Mouse (Mus musculus): ENCODE data around the gene Cdhr3. TPM values are rescaled to one million over a fixed set of nuclear protein-coding genes. Genes with fewer than 3 reads are reported as not detected.
A peak's percentile ranks its signal among the peaks of the same experiment; 100 is the strongest.
"Not testable (repeated sequence)": the region's sequence is repeated elsewhere in the genome, so short reads cannot be mapped to it uniquely, and the experiment has no call there.

The Cdhr3 gene
- polyA plus RNA-seq, 1 experiment from 2014 or later: 0.20 TPM

DNA sequence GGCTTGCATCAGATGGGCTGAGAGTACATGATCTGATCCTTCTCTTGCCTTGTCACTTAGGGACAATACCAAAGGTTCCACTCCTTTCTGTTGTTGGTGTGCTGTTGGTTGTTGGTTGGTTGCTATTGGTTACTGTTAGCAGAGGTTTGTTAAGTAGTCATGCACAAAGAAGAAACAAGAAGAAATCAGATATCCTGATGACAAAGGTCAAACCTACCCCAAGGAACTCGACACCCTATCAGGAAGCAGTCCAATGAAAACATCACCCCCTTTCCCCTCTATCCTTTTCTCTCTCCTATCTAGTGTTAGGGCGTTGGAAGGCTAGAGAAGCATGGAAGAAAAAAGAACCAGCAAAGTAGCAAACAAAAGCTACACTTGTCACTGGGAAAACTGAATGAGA, 23.7 kb downstream of the Cdhr3 start:
- no peak overlapping the region for H3K27ac ChIP-seq (replicated peaks)
- WGBS: 84% methylated on average over 2 of the region's 2 CpGs
- H3K4me3 ChIP-seq: no peak overlapping the region
- no peaks in the 10 kb centered on the region for H3K36me3 ChIP-seq
- H3K27me3 ChIP-seq: no peaks in the 10 kb centered on the region
- no peak overlapping the region for H3K4me2 ChIP-seq (replicated peaks)
- peaks cover 25% of the 10 kb centered on the region for H3K4me1 ChIP-seq
- ATAC-seq (replicated peaks): no peak
- no peak overlapping the region for H3K9ac ChIP-seq (replicated peaks)
- H3K9me3 ChIP-seq: no peaks in the 10 kb centered on the region

DNA sequence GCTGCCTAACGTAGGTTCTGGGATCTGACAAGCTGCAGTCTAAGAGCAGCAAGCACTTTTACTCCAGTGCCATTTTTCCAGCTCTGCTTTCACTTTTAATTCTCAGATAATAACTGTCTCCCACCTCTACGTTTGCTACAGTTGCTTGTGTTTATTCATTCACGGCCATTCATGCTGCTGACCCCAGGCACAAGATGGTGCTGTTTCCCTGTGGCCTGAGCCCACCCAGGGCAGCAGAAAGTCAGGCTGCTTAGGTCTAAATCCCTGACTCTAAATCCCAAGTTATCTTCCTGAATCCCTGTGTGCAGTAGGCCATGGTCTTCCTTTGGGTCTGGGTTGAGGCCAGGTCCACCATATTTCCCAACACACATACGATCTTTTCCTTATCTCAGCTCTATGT, 26.3 kb downstream of the Cdhr3 start:
- no peak overlapping the region for H3K4me2 ChIP-seq (replicated peaks)
- no peak overlapping the region for H3K4me3 ChIP-seq
- H3K4me1 ChIP-seq: peaks cover 9% of the 10 kb centered on the region
- H3K36me3 ChIP-seq: no peaks in the 10 kb centered on the region
- no peaks in the 10 kb centered on the region for H3K9me3 ChIP-seq
- no peak overlapping the region for H3K9ac ChIP-seq (replicated peaks)
- ATAC-seq (replicated peaks): no peak
- H3K27ac ChIP-seq (replicated peaks): no peak overlapping the region
- WGBS: 70% methylated on average over 4 of the region's 4 CpGs
- no peaks in the 10 kb centered on the region for H3K27me3 ChIP-seq

DNA sequence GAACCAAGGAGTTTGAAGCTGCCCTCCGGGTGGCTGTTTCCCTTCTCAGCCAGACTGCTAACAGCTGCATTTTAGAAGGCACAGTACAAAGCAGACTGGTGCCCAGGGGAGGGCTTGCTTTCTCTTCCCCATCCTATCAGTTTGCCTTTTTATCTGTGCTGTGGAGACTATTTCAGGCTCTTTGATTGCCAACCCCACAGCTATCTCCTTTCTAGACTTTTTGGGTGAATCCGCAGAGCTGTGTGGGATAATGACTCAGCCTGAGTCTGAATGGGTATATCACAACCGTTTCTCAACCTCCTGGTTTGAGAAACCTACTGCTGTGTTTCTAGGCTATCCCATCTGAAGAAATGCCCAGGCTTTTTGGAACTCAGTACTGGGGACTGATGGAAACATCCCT, 27.5 kb downstream of the Cdhr3 start:
- no peaks in the 10 kb centered on the region for H3K27me3 ChIP-seq
- no peaks in the 10 kb centered on the region for H3K9me3 ChIP-seq
- no peak overlapping the region for H3K4me3 ChIP-seq
- peaks cover 8% of the 10 kb centered on the region for H3K4me1 ChIP-seq
- no peak overlapping the region for H3K4me2 ChIP-seq (replicated peaks)
- 74% methylated on average over 3 of the region's 3 CpGs for WGBS
- H3K27ac ChIP-seq (replicated peaks): no peak overlapping the region
- H3K36me3 ChIP-seq: no peaks in the 10 kb centered on the region
- no peak overlapping the region for H3K9ac ChIP-seq (replicated peaks)
- ATAC-seq (replicated peaks): no peak

DNA sequence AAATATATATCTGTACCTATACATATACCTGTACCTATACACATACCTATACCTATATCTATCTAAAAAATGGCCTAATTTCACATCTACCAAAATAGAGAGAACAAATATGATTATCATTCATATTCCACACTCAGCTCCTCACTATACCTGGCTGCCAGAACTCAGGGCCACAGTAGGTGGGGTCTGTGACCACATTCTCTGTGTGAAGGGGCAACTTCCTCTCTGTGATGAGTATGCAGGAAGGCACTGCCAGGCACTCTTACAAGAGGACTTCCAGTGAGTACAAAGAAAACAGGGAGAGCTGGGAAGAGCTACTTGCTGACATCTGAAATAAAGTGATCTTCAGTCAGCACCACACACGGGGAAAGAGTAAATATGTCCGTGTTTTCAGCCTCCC, 28.4 kb downstream of the Cdhr3 start:
- H3K9me3 ChIP-seq: no peaks in the 10 kb centered on the region
- H3K9ac ChIP-seq (replicated peaks): no peak overlapping the region
- H3K36me3 ChIP-seq: no peaks in the 10 kb centered on the region
- H3K4me1 ChIP-seq: peaks cover 8% of the 10 kb centered on the region
- 73% methylated on average over 2 of the region's 2 CpGs for WGBS
- H3K4me2 ChIP-seq (replicated peaks): no peak overlapping the region
- H3K27me3 ChIP-seq: no peaks in the 10 kb centered on the region
- H3K4me3 ChIP-seq: no peak overlapping the region
- ATAC-seq (replicated peaks): no peak
- no peak overlapping the region for H3K27ac ChIP-seq (replicated peaks)

DNA sequence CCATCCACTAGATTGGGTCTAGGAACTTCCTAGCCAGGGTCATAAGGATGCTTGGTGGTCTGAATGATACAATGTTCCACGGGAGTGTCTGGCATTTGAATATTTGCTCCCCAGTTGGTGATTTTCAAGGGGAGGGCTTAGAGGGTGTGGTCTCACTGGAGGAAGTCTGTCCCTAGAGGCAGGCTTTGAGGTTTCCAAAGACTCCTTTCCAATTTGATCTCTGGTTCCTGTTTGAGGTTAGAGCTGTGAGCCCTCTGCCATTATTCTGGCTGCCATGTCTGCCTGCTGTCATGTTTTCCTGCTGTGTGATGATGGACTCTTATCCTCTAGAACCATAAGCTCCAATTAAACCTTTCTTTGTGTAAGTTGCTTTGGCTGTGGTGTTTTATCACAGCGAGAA, 29.4 kb downstream of the Cdhr3 start:
- WGBS: 70% methylated on average over 2 of the region's 2 CpGs
- H3K9ac ChIP-seq (replicated peaks): no peak overlapping the region
- no peak for ATAC-seq (replicated peaks)
- H3K9me3 ChIP-seq: no peaks in the 10 kb centered on the region
- peaks cover 8% of the 10 kb centered on the region for H3K4me1 ChIP-seq
- no peak overlapping the region for H3K4me2 ChIP-seq (replicated peaks)
- H3K4me3 ChIP-seq: no peak overlapping the region
- no peaks in the 10 kb centered on the region for H3K27me3 ChIP-seq
- no peaks in the 10 kb centered on the region for H3K36me3 ChIP-seq
- H3K27ac ChIP-seq (replicated peaks): no peak overlapping the region

DNA sequence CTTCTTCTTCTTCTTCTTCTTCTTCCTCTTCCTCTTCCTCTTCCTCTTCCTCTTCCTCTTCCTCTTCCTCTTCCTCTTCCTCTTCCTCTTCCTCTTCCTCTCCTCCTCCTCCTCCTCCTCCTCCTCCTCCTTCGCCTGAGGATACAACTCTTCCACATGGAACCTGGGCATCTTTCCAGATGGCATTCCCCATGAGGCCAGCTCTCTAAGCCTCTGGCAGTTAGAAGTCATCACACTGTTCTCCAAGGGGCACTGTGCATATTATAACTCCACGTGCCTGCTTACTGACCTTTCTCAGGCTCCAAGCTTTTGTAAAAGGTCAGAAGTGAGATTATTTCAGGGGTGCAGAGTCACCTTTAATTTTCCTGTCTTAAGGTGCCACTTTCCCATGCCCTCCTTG, 30.3 kb downstream of the Cdhr3 start:
- H3K9me3 ChIP-seq; H3K27me3 ChIP-seq; H3K36me3 ChIP-seq; H3K9ac ChIP-seq (replicated peaks); H3K27ac ChIP-seq (replicated peaks); H3K4me2 ChIP-seq (replicated peaks); ATAC-seq (replicated peaks); H3K4me3 ChIP-seq: not testable (repeated sequence)
- 38% methylated on average over 2 of the region's 2 CpGs for WGBS
- H3K4me1 ChIP-seq: peaks cover 13% of the 10 kb centered on the region

DNA sequence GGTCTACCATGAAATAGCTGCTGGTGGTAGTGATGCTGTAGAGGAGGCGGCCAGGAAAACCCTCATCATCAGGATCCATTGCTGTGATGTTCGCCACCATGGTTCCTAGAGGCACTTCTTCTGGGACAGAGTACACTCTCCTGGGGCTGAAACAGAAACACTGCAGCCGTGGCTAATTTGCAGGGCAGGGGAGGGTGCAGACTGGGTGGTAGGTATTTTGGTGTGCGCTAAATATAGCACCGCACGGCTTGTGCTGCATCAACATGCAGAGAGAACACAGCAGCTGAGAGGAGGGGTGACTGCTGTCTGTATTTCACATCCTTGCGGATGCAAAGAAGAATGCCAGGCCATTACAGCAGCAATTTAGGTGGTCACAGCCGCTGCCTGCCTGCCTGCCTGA, 31.0 kb downstream of the Cdhr3 start:
- Histone ChIP-seq H3K9ac (replicated peaks) (no peak overlapping the region), H3K36me3 (no peaks in the 10 kb centered on the region), H3K4me2 (replicated peaks) (no peak overlapping the region), H3K27ac (replicated peaks) (peak overlapping the region; percentile 75), H3K4me1 (peaks cover 20% of the 10 kb centered on the region), H3K4me3 (no peak overlapping the region), H3K9me3 (no peaks in the 10 kb centered on the region), H3K27me3 (no peaks in the 10 kb centered on the region)
- 24% methylated on average over 8 of the region's 8 CpGs for WGBS
- peak; percentile 65 for ATAC-seq (replicated peaks)

DNA sequence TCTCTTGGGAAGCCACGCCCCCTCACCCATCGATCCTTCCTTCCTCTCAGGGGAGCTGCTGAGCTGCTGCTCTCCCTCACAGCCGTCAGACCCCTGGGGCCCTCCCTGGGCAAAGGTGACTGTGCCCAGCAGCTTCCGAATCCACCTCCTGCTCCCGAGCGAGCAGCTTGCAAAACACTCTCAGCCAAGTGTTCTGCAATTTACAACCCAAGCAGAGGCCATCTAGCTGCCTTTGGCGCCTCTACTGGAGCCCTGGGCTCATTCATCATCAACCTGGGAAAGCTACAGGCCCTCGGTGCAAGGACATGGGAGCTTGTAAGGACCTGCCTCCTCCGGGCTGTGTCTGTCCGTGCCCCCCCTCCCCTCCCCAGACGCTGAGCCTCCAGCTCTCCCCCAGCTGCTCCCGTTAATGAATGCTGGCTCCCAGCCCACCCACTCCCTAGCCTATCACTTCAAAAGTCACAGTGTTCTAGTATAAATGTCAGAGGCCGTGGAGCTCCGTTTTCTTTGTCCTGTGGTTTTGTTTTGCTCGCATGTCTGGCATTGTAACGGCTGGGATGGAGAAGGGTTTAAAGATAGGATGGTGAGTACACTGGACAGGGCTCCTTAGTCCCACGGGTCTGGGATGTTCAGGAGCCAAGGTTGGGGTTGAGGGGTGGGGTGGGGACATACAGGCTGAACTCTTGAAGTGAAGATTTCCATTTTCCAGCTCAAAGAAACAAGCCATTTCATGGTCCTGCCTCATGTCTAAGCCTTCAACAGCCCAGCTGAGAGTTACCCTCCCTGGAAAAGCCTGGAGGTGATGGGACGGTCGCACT, 35.2 kb downstream of the Cdhr3 start:
- no peaks in the 10 kb centered on the region for H3K9me3 ChIP-seq
- 12% methylated on average over 19 of the region's 19 CpGs for WGBS
- H3K9ac ChIP-seq (replicated peaks): peak overlapping the region; percentile 38
- no peaks in the 10 kb centered on the region for H3K27me3 ChIP-seq
- peak overlapping the region; percentile 71 for H3K27ac ChIP-seq (replicated peaks)
- peak overlapping the region; percentile 27 for H3K4me3 ChIP-seq
- peak; percentile 77 for ATAC-seq (replicated peaks)
- peak overlapping the region; percentile 48 for H3K4me2 ChIP-seq (replicated peaks)
- peaks cover 28% of the 10 kb centered on the region for H3K4me1 ChIP-seq
- H3K36me3 ChIP-seq: no peaks in the 10 kb centered on the region

DNA sequence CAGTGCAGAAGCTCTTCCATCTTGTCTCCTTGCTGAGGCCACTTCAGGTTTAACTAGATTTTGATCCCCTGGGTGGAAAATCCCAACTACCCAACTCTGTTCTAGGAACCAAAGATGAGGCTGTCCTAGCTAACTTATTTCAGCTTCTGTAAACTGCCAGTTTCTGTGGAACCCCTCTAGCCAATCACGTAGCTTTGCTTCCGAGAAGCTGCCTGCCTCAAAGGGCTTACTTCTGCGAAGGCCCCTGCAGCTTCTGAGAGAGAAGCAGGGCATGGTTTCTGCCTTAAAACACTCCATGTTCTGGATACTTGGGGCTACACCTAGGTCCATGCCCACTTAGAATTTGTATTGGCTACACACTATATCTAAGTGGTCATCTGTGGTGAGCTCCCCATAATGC, 36.1 kb downstream of the Cdhr3 start:
- Histone ChIP-seq H3K4me1 (peaks cover 23% of the 10 kb centered on the region), H3K4me3 (no peak overlapping the region), H3K9me3 (no peaks in the 10 kb centered on the region), H3K9ac (replicated peaks) (no peak overlapping the region), H3K27me3 (no peaks in the 10 kb centered on the region), H3K4me2 (replicated peaks) (no peak overlapping the region), H3K36me3 (no peaks in the 10 kb centered on the region), H3K27ac (replicated peaks) (peak overlapping the region; percentile 71; the same call in 1 of the 2 replicates)
- ATAC-seq (replicated peaks): no peak
- WGBS: 47% methylated on average over 3 of the region's 3 CpGs

DNA sequence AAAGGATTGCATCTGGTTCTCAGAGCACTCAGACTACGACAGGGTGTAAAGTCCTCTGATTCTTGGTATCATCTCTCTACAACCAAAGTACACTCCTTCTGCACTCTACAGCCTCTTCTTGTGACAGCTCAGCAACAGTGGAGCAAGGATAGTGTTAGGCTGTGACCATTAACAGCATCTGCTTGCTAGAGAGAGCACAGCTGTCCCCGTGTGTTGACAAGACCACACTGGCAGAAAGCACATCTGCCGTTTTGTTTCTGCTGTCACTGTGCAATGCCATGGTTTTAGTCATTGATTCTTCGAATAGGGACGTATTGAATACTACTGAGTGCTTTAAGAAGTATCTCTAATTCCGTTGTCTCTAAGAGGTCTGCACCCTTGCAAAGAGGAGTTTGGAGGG, 36.6 kb downstream of the Cdhr3 start:
- H3K4me1 ChIP-seq: peaks cover 20% of the 10 kb centered on the region
- H3K27me3 ChIP-seq: no peaks in the 10 kb centered on the region
- WGBS: 82% methylated on average over 6 of the region's 6 CpGs
- H3K9ac ChIP-seq (replicated peaks): no peak overlapping the region
- H3K27ac ChIP-seq (replicated peaks): no peak overlapping the region
- no peak overlapping the region for H3K4me3 ChIP-seq
- no peak overlapping the region for H3K4me2 ChIP-seq (replicated peaks)
- ATAC-seq (replicated peaks): no peak
- H3K36me3 ChIP-seq: no peaks in the 10 kb centered on the region
- no peaks in the 10 kb centered on the region for H3K9me3 ChIP-seq

DNA sequence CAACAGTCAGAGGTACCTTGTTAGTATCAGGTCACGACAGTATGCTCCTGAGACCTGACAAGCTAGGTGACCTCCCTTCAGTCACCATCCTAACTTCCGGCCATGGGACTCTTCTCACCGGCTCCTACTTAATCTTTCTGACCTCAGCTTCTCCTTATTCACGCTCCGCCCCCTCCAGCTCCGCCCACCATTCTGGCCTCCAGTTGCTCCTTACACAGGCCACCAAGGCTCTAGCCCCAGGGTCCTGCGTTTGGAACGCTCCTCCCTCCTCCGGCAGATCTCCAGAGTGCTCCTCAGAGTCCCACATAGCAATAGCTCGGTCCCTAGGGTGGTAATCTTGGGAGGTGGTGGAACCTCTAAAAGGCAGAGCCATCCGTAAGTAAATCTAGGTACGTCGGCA, 38.9 kb downstream of the Cdhr3 start:
- Histone ChIP-seq H3K9me3 (no peaks in the 10 kb centered on the region), H3K27me3 (no peaks in the 10 kb centered on the region), H3K27ac (replicated peaks) (no peak overlapping the region), H3K4me1 (peaks cover 20% of the 10 kb centered on the region), H3K4me2 (replicated peaks) (no peak overlapping the region), H3K9ac (replicated peaks) (no peak overlapping the region), H3K4me3 (no peak overlapping the region), H3K36me3 (no peaks in the 10 kb centered on the region)
- no peak for ATAC-seq (replicated peaks)
- WGBS: 76% methylated on average over 13 of the region's 13 CpGs

DNA sequence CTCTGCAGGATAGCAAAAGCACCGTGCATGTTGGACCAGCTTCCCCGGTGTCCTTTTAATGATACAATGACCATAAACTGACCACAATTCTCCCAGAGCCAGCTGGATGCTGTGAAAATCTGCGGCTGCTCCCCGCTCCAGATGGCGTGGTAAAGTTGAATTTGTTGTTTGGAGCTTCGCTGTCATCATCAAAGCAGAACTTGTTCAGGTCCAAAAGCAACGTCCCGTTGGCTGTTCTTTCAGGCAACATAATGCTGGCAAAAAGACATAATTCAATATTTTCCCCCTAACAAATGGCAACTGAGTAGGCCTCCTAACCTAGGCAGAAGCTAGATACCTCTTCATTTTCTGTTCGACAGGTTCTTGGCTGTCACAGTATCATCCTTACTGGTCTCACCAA, 39.4 kb downstream of the Cdhr3 start:
- Histone ChIP-seq H3K4me2 (replicated peaks) (no peak overlapping the region), H3K27ac (replicated peaks) (no peak overlapping the region), H3K27me3 (no peaks in the 10 kb centered on the region), H3K4me3 (no peak overlapping the region), H3K36me3 (no peaks in the 10 kb centered on the region), H3K9ac (replicated peaks) (no peak overlapping the region), H3K9me3 (no peaks in the 10 kb centered on the region), H3K4me1 (peaks cover 20% of the 10 kb centered on the region)
- ATAC-seq (replicated peaks): no peak
- WGBS: 69% methylated on average over 9 of the region's 9 CpGs

DNA sequence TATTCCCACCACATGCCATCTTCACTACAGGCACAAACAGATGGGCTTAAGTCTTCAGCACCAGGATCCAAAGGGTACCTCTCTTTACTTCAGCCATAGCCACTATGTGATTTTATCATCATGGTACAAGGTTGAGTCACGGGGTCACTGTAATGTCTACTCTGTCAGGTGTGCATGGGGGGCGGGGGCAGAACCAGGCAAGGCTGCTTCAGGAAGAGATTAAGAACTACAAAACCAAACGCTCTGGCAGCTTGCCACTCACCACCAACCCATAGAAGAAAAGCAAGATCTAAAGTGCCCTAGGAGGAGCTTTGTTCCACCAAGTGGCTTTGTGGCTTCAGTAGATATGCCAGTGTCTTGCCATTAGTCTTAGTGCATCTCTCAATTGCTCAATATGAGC, 44.3 kb downstream of the Cdhr3 start:
- H3K4me3 ChIP-seq: no peak overlapping the region
- H3K36me3 ChIP-seq: no peaks in the 10 kb centered on the region
- no peak overlapping the region for H3K27ac ChIP-seq (replicated peaks)
- H3K4me2 ChIP-seq (replicated peaks): no peak overlapping the region
- 90% methylated on average over 3 of the region's 3 CpGs for WGBS
- H3K9me3 ChIP-seq: no peaks in the 10 kb centered on the region
- no peak overlapping the region for H3K9ac ChIP-seq (replicated peaks)
- no peak for ATAC-seq (replicated peaks)
- 0 out of 2 replicates have a peak, but pooled peaks cover 2% of the 10 kb centered on the region for H3K27me3 ChIP-seq
- peaks cover 31% of the 10 kb centered on the region for H3K4me1 ChIP-seq

Measured in forebrain, embryonic 15.5 days (tissue).